Mouse (Mus musculus): ENCODE measurements around the gene Acvr1.

Acvr1 gene

DNA sequence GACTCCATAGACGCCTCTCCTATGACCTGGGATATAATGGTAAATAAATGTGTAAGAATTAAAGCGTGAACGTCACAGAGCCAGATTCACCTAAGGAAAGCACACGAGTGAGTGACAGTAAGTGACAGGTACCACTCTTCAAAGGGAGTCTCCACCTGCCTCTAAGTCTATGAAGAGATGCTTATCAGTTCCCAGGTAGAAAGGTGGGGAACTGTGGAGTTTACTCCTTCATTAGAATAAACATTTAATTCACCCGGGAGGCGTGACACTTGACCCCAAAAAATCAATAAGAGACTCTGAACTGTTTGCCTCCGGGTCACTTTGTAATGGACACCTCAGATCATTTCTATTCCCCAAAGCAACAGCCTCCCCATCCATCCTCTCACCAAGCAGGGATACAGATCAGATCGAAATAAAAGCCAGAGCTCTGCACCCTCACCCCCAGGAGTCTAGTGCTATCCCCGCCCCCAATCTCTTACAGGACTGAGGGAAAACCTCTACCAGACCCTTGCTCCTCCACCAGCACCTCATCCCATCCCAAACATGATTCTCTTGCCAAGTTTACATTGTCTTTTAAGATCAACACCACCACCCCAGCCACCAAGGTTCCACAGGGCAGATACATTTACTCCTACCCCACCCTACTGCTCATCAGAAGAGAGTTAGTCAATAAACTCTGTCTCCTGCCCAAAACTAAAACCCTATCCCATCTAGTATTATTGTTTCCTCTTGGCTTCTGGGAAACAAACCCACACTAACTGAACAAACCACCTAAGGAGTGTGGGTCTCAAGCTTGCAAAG is 9.7 kb downstream of the Acvr1 start:
- no peak for DNase-seq (ENCODE audit: low spot score)

DNA sequence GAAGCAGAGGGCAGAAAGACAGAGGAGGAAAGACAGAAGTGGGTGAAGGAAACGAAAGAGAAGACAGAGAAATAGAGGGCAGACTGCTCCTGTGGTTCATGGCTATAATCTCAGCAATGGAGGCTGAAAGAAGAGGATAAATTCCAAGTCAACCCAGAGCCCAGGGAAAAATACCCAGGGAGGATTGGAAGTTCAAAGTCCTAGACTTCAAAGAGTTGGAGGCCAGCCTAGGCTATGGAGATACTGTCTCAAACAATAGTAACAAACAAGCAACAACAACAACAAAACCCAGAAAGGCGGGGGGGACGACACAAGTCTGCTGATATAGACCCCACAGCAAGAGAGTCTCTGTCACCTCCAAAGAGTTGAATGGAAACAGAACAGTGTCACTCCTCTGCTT is 14.7 kb downstream of the Acvr1 start:
- DNase-seq (ENCODE audit: low spot score), result no peak

DNA sequence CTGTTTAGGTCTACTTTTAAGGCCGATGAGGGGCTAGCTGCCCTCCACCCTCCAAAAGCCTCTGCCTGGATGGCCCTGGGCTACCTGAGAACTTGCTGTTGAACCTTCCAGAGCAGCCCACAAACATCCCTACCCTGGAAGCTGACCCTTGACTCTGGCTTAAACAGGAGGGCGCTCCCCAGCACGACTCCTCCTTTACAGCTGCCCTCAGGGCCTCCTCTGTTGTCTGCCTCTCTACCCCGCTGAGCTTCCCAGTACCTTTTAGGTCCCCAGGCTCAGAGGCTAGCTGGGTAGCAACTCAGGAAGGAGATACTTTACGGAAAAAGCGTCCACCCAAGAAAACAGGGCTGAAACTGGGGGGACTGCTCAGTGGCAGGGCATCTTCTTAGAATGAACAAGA is 15.1 kb downstream of the Acvr1 start:
- no peak for DNase-seq (ENCODE audit: low spot score)

DNA sequence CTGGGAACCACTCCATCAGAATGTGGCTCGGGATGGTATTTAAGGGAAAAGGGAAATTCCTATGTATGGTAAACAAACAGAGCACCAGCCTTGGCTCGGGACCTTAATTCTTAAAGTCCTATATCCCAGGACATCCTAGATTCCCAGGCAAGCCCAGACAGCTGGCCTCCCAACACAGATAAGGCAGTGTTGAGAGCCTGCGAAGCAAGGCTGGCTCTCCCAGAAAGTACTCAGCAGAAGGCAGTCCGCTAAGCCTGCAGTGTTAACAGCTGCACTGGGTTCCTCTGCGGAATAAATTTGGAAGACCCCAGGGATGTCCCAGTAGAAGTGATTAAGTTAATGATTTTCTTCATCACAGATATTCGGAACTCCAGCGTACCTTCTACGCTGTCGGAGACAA is 16.5 kb downstream of the Acvr1 start:
- DNase-seq (ENCODE audit: low spot score), result no peak

DNA sequence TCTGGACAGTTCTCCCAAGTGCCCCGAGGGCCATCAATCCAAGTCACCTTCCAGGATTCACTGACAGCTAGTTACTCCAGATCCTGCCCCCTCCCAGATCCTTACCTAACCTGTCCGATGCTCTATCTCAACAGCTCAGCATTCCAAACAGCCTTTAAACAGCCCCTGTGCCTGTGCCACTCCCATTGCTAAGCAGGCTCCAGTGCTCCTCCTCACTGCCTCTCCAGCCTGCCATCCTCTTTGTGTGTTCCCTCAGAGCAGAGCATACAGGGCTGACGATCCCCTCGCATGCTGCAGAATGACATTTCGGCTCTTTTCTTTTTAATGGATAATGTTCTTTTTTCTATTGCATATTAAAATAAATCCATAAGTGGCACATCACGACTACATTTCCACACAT is 17.0 kb downstream of the Acvr1 start:
- peak; percentile 21 for DNase-seq (ENCODE audit: low spot score)

DNA sequence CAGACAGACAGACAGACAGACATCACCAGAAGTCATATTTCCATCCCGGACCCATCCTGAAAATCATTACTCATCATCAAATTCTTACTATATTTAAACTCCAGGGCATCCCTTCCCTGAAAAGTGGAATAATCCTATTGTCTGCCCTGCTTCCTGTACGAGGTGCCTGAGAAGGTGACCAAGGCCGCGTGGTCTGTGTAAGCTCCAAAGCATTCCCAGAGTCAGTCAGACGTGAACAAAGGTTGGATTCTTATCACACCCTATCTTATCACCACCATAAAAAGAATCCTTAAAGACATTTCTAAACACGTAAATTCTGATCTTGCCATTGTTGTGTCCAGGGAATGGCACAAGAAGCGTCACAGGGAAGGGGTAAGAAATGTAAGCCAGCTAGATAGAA is 18.0 kb downstream of the Acvr1 start:
- DNase-seq (ENCODE audit: low spot score), result no peak

DNA sequence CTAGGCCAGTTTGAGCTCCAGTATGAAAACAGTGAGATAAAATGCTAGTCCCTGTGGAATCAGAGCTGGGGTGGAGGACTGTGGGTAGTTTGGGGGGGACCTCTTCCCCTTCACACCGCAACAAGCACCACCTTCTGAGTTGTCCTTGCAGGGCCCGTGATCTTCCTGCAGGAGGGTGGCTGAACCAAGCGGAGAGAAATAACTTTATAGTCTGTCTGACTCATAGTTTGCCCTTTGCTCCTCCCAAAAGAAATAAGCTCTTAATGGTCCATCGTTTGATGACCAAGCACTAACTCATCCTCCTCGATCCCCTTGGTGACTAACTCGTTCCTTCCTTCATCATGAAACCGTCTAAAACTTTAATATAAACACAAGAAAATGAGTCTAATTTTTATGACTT is 20.7 kb downstream of the Acvr1 start:
- DNase-seq (ENCODE audit: low spot score), result no peak

- DNase-seq (ENCODE audit: low spot score), result no peak
Observed at GRCm38 (mm10) chr2:58544368-58544767, 22.6 kb downstream of the Acvr1 start.

DNA sequence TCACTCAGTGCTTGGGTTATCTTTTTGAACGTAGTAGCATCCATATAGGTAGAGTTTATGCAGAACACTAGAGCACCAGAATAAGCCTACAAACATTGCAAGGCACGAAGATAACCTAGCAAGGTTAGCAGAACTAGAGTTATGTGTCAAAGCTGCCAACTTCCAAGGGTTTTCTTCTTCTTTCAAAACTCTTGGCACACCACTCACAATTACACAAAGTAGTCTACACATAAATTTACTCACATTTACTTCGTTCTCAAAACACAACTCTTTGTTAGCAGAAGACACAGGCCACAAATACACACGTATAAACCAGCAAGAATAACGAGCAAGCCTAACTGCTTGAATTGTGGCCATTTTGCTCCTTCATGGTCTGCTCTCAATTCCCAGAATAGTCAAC is 23.7 kb downstream of the Acvr1 start:
- no peak for DNase-seq (ENCODE audit: low spot score)

- DNase-seq (ENCODE audit: low spot score), result no peak
Observed at GRCm38 (mm10) chr2:58538196-58538595, 28.8 kb downstream of the Acvr1 start.

DNA sequence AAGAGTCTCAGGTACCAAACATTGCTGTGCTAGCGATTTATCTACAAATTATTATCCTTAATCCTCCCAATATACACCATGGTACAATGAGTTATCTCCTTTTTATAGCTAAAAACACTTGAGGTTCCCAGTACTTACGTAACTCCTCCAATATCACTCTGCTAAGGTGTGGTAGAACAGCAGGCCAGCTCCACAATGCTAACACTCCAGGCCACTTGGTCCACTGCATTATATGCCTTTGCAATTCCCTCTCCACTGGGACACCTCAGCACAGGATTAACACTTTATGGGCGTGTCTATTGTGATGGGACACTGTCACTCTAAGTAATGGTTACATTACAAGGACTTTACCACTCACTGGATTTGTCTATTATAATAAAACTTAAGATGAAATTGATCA is 30.2 kb downstream of the Acvr1 start:
- no peak for DNase-seq (ENCODE audit: low spot score)

- no peak for DNase-seq (ENCODE audit: low spot score)
Observed at GRCm38 (mm10) chr2:58535233-58535632, 31.7 kb downstream of the Acvr1 start.

DNA sequence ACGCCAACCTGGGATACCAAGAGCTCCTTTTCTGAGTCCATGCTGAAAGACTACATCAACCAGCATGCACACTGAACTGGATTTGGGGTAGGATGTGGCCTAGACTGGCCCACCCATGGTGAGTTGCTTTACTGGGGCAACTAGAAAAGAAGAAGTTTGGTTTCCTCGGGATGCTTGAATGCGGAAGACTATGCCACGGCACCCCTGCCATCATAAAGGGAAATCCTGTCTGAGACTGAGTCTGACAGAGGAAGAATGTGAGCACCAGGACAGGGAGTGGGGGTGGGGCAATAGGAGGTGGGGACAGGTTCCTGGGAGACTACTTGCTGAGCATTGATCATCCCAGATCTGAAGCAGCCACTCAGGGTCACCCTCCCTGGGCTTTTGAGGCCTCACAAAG is 32.6 kb downstream of the Acvr1 start:
- DNase-seq (ENCODE audit: low spot score), result no peak

DNA sequence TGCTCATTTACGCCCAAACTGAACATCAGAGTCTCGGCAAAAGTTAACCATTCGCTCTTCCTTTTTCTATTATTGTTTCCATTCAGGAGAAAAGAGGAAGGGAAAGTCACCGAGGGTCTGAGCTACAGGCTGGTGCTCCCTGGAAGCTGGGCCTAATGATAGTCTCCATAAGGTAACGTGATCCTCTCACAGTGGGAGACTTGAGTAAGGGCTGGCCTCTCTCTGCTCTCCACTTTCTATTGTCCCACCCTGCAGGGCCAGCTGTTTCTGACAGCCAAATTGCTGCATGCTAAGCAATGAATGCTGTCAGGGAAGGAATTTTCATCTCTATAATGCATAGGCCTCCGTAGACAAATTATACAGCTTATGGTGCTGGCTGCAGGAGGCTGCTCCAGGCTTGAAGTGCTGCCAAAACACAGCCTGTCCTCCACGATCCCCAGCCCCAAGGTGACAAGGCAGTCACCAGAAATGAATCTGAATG is 33.4 kb downstream of the Acvr1 start:
- DNase-seq (ENCODE audit: low spot score), result peak; percentile 80

DNA sequence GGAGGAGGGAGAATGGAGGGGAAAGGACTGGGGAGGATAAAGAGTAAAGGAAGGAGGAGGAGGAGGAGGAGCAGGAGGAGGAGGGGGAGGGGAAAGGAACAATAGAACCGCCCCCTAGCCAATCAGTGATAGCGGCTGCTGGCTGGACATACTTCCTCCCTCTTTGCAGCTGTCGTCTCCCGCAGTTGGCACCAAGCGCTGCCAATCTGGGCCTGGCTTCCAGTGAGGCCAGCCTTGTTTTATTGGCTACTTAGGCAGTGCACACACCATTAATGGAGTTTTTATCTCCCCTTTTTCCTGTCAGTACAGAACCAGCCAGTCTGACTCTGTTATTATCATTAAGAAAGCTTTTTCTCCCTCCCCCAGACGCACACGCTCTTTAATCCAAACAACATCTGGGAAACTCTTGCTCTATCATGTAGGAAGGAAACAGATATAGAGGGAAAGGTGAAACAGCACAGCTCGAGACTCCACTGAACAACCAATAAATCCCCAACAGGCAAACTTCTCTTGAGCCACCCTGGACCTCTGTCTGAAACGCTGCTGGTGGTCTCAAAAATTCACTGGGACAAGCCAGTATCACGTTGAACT is 34.6 kb downstream of the Acvr1 start:
- peak; percentile 83 for DNase-seq (ENCODE audit: low spot score)

DNA sequence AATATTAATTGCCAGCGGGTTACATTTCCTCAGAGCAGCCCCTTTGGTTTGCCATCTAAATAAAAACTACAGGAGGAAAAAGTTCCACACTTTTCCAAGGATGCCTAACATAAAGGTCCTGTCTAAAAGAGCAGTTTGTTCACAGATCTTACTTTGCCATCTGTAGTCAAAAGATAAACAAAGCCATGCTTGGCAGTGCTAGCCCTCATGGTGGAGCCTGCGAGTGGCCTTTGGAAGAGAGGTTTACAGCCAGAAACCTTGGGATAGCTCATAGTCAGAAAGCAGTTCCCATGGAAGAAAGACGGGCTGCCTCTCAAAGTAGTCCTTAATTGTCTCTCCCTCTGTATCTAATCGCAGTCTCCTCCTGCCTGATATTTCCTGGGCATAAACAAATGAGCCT is 36.4 kb downstream of the Acvr1 start:
- DNase-seq (ENCODE audit: low spot score), result no peak

- DNase-seq (ENCODE audit: low spot score), result no peak
Observed at GRCm38 (mm10) chr2:58529860-58530440, 37.0 kb downstream of the Acvr1 start.

GRCm38 (mm10) chr2:58529384-58529783 is 37.6 kb downstream of the Acvr1 start:
- no peak for DNase-seq (ENCODE audit: low spot score)

- no peak for DNase-seq (ENCODE audit: low spot score)
Observed at GRCm38 (mm10) chr2:58527786-58528185, 39.2 kb downstream of the Acvr1 start.

DNA sequence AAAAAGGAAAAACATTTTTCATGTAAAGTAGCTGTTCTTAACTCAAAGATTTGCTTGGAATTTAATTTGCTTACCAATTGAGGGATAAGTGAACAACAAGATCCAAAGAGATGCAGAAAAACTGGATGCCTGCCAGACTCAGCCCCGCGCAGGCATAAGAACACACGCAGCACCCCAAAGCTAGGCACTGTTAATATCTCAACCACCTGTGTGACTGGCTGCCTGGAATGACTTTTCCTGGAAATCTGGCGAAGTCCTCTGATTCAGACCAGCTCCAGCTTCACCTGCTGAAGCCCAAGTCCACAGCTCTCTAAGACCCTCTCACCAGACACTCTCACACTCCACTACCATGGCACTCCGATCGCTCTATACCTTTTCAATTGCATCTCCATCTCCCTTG is 42.6 kb downstream of the Acvr1 start:
- no peak for DNase-seq (ENCODE audit: low spot score)

- DNase-seq (ENCODE audit: low spot score), result no peak
Observed at GRCm38 (mm10) chr2:58523894-58524293, 43.1 kb downstream of the Acvr1 start.

GRCm38 (mm10) chr2:58523097-58523496 is 43.9 kb downstream of the Acvr1 start:
- no peak for DNase-seq (ENCODE audit: low spot score)

GRCm38 (mm10) chr2:58521621-58522020 is 45.3 kb downstream of the Acvr1 start:
- DNase-seq (ENCODE audit: low spot score), result no peak

All from embryo, embryonic 10 days (tissue).